Mouse (Mus musculus): Measurements from ENCODE around the gene Tjap1.

DNA sequence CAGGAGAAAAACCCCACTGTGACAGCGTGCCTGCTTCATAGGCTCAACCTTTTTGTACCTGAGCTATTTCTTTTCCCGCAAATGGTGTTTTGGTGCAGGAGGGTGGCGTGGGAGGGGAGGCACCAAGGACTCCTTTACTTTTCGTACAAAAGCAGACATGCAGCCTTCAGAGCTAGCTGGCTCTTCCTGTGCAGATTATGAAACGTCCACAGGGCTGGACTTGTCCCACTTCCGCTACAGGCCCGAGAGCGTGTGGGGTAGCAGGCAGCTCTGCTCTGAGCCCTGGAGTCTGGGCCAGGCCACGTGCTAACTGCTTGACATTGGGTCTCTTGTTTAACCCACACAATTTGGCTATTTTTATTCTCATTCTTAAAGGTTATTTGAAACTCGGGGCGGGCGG, 19.1 kb upstream of the Tjap1 start:
- TF ChIP-seq CTCF (IDR thresholded peaks at IDR 0.05; ENCODE audit: low read depth) (no peak), EP300 (IDR thresholded peaks at IDR 0.05; ENCODE audit: low read depth) (no peak)

Measured in liver, embryonic 14.5 days (tissue).